Mouse (Mus musculus) small intestine, adult 2 months (tissue): ENCODE data around the gene Thoc3. TPM values are rescaled to one million over a fixed set of nuclear protein-coding genes. Genes with fewer than 3 reads are reported as not detected.

Experiments
- H3K27ac ChIP-seq: fragments of 200-500 bp; 2 replicates; pipeline ENCODE4 v1.5.1; 2012; ENCODE audit warnings: low read depth, low read length, control low read depth, inconsistent platforms; ENCODE audit not compliant: insufficient read depth
- H3K27me3 ChIP-seq: fragments of 200-500 bp; 2 replicates; pipeline ENCODE4 v1.6.1; 2012; ENCODE audit warnings: mild to moderate bottlenecking, moderate library complexity, low read length, inconsistent platforms; ENCODE audit not compliant: control insufficient read depth, insufficient read depth
- H3K36me3 ChIP-seq: fragments of 200-500 bp; 2 replicates; pipeline ENCODE4 v1.6.1; 2012; ENCODE audit warnings: mild to moderate bottlenecking, low read length, control low read depth, inconsistent platforms; ENCODE audit not compliant: control insufficient read depth, insufficient read depth
- H3K4me1 ChIP-seq: fragments of 200-500 bp; 2 replicates; pipeline ENCODE4 v1.6.1; 2012; ENCODE audit warnings: low read length, inconsistent platforms, mixed read lengths; ENCODE audit not compliant: control insufficient read depth, insufficient read depth, insufficient read length
- H3K4me3 ChIP-seq: fragments of 200-500 bp; 2 replicates; pipeline ENCODE4 v1.5.1; 2012; ENCODE audit warnings: low read depth, mild to moderate bottlenecking, control low read depth, inconsistent platforms, low read length, moderate library complexity
- CTCF ChIP-seq: fragments of 200-500 bp; IDR thresholded peaks from 2 replicates; pipeline ENCODE4 v1.5.1; 2012; ENCODE audit warnings: low read depth, mild to moderate bottlenecking, control low read depth, inconsistent platforms, low read length, moderate library complexity, mixed read lengths; ENCODE audit not compliant: insufficient replicate concordance, insufficient read length; ENCODE audit errors: extremely low read depth
- POLR2A ChIP-seq: fragments of 200-500 bp; IDR thresholded peaks from 2 replicates; pipeline ENCODE4 v1.6.1; 2012; ENCODE audit warnings: low read depth, mild to moderate bottlenecking, control low read depth, inconsistent platforms, low read length, moderate library complexity
- WGBS: fragments of 180-500 bp; shearing (Covaris S2); methylation state at CpG from one replicate; pipeline ENCODE4 v1.1.7; 2018; 5-methylcytosine and 5-hydroxymethylcytosine counted together
- polyA plus RNA-seq: library from polyadenylated mRNA; depleted of rRNA; stranded (reverse); fragments of >200 nt; gene quantifications from 2 replicates; pipeline ENCODE4 v1.2.3, GENCODE M21; 2012

The Thoc3 gene
- polyA plus RNA-seq, 1 experiment = 29.7 TPM

DNA sequence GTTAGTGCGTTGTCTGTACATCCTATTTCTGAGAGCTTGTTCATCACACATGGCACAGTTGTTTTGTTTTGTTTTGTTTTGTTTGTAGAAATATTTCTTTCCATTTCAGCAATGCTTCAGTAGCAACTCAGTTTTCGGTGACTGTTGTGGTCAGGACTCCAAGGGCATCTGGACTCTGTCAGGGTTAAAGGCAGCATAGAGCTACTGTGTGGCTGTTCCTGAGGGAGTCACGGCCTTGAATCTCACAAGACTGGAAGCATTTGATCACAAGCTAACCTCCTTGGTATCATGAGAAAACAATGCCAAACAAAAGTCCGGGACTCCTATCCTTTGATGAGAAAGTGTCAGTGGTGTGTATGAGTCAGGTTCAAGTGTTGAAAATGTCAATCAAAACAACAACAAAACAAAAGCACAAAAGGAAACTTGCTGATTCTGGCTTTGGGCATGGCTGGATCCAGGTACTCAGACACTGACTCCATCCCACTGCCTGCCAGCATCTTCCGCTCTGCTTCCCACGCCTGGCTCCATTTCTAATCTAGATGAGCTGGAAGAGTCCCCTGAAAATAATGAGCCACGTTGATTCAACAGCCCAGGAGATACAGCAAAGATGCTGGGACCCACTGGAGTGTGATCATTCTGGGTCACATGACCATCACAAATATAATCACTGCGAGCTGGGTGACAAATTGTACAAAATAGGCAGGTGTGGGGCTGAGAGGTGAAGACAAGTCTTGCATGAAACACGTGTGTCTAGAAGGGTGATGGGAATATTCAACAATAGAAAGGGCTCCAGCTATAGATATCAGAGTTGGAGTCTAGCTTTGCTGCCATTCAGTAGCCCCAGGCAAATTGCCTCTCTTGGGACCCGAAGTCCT lies 41.6 kb downstream of the Thoc3 start:
- Histone ChIP-seq H3K4me1 (peaks cover 3% of the 10 kb centered on the region), H3K4me3 (no peak overlapping the region), H3K36me3 (no peaks in the 10 kb centered on the region), H3K27me3 (no peaks in the 10 kb centered on the region), H3K27ac (no peak overlapping the region)
- WGBS = 67% methylated on average over 10 of the region's 10 CpGs
- TF ChIP-seq CTCF (no peak), POLR2A (no peak)

DNA sequence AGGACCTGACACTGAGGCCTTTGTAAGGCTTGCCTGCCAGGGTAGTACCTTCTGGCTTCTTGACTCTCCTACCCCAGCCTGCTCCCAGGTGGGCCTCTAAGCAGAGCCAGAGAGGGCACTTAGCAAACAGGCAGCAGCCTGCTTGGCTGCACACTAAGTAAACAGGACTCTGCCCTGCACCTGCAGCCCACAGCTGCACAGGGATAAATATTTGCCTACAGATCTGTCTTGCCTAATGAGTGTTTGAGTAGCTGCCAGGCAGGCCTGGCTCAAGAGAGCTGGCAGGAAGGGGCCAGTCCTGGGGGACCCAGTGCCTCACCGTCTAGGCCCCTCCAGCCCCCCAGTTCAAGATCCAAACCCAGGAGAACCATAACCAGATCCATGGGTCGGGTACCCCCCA lies 43.4 kb downstream of the Thoc3 start:
- H3K27ac ChIP-seq = peak overlapping the region; percentile 74
- no peaks in the 10 kb centered on the region for H3K36me3 ChIP-seq
- H3K27me3 ChIP-seq = no peaks in the 10 kb centered on the region
- TF ChIP-seq CTCF (no peak), POLR2A (no peak)
- WGBS = 8% methylated on average over 2 of the region's 2 CpGs
- H3K4me1 ChIP-seq = peaks cover 3% of the 10 kb centered on the region
- no peak overlapping the region for H3K4me3 ChIP-seq

DNA sequence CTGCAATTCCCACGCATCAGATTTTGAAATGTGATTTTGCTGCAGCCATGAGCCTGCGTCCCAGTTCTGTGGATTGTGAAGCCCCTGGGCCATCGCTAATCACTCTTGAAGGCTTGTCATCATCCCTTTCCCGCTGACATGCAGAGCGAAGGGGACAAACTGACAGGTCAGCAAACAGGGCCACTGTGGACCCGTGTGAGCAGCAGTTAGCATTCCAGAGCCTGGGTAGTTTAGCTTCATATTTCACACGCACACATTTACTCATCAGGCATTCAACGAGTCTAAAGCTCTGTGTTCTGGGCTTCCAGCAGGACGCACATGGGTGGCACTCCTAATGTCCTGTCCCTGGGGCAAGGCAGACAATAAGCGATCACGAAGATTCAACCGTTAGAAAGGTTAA lies 48.4 kb downstream of the Thoc3 start:
- no peaks in the 10 kb centered on the region for H3K36me3 ChIP-seq
- H3K4me1 ChIP-seq = peaks cover 3% of the 10 kb centered on the region; the same call in 1 of the 2 replicates
- H3K4me3 ChIP-seq = no peak overlapping the region
- 90% methylated on average over 12 of the region's 12 CpGs for WGBS
- no peaks in the 10 kb centered on the region for H3K27me3 ChIP-seq
- no peak overlapping the region for H3K27ac ChIP-seq
- TF ChIP-seq CTCF (no peak), POLR2A (no peak)

DNA sequence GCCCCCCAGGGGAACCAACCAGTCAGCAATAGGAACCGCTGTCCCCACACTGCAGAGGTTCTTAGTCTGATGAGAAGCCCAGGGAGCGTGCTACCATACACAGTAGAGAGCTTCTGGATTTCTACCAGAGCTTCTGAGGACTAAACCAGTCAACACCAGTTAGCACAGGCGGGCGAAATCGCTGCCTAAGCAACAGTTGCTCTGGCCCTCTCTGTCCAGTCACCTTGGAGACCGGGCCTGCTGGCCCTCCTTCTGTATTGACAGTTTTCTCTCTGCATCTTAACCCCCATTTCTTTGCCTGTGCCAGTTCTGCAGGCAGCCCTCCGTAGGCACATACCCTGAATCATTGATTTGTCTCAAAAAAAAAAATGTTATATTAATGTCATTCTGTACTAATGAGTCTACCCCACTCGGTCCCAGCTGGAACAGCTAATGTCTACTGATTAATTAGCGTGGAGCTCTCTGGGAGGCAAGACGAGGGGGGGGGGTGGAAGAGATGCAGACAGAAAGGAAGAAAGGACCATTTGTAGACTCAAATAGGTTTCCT lies 49.8 kb downstream of the Thoc3 start:
- Histone ChIP-seq H3K36me3 (no peaks in the 10 kb centered on the region), H3K4me3 (no peak overlapping the region), H3K27me3 (no peaks in the 10 kb centered on the region), H3K27ac (no peak overlapping the region), H3K4me1 (no peaks in the 10 kb centered on the region)
- 82% methylated on average over 10 of the region's 10 CpGs for WGBS
- TF ChIP-seq POLR2A (no peak), CTCF (no peak)

DNA sequence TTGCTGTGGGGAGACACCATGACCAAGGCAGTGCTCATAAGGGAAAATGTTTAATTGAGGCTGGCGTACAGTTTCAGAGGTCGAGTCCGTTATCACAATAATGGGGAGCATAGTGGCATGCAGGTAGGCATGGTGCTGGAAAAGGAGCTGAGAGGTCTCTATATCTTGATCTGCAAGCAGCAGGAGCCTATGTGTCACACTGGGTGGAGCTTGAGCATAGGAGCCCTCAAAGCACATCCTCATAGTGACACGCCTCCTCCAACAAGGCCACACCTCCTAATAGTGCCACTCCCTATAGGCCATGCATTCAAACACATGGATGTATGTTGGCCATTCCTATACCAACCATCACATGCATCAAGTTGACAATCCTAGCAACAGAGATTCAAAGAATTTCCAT lies 53.6 kb downstream of the Thoc3 start:
- TF ChIP-seq POLR2A (no peak), CTCF (no peak)
- H3K4me1 ChIP-seq = no peaks in the 10 kb centered on the region
- no peak overlapping the region for H3K4me3 ChIP-seq
- WGBS = 80% methylated on average over 4 of the region's 4 CpGs
- no peaks in the 10 kb centered on the region for H3K36me3 ChIP-seq
- no peaks in the 10 kb centered on the region for H3K27me3 ChIP-seq
- no peak overlapping the region for H3K27ac ChIP-seq

DNA sequence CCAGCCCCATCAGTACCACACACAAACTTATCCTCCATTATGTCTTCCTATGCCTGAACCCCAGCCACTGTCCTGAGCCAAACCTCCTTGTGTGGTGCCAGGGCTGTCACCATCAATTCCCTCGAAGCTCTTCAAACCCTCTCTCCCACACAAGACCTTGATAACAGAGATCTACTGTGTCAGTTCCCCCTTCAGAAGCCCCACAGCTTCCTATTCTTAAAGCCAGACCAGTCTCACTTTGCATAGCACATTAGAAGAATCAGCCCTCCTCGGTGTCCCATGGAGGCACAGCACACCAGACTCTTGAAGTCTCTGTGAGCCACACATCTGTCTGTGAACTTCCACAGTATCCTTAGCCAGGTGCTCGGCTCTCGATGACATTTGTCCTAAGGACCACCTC lies 55.9 kb downstream of the Thoc3 start:
- Histone ChIP-seq H3K4me1 (no peaks in the 10 kb centered on the region), H3K36me3 (no peaks in the 10 kb centered on the region), H3K27ac (no peak overlapping the region), H3K27me3 (no peaks in the 10 kb centered on the region), H3K4me3 (no peak overlapping the region)
- TF ChIP-seq POLR2A (no peak), CTCF (no peak)
- 80% methylated on average over 4 of the region's 4 CpGs for WGBS

DNA sequence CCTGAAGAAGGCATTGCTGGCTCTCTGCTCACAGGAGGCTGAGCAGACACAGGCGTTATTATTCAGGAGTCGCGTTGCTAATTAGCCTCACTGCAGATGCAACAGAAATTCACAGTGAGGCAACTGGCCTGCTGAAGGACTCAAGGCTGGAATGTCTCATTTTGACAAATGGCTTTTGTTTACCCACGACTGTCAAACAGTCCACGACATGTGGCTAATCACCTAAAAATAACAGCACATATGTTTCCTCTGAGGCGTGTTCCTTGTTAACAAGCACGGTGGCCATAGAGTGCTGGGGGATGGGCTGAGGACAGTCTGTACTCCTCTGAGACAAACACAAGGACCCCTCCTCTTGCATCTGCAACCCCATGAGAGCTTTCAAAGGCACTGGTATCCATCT lies 56.4 kb downstream of the Thoc3 start:
- no peak overlapping the region for H3K27ac ChIP-seq
- H3K4me1 ChIP-seq = no peaks in the 10 kb centered on the region
- TF ChIP-seq CTCF (no peak), POLR2A (no peak)
- no peaks in the 10 kb centered on the region for H3K36me3 ChIP-seq
- H3K4me3 ChIP-seq = no peak overlapping the region
- WGBS = 40% methylated on average over 7 of the region's 7 CpGs
- H3K27me3 ChIP-seq = no peaks in the 10 kb centered on the region
